Mouse (Mus musculus): ENCODE results near the gene Fars2.

The Fars2 gene

DNA sequence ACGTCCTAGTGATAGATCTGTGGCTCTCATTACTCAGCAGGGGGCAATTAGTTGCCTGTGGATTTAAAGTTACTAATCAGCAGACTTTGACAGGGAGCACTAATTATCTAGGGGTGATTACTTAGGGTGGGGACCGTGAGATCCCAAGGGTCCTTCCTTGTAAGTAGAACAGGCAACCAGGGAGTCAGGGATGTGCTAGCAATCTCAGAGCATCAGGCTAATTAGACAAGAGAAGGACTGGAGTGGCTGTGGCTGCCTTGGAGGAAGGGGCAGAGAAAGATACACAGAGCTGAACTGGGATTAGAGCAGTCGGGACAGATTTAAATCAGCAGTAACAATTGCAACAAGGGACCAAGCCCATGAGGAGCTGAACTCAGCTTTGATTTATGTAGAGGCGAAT lies 471.9 kb downstream of the Fars2 start:
- DNase-seq = no peak

DNA sequence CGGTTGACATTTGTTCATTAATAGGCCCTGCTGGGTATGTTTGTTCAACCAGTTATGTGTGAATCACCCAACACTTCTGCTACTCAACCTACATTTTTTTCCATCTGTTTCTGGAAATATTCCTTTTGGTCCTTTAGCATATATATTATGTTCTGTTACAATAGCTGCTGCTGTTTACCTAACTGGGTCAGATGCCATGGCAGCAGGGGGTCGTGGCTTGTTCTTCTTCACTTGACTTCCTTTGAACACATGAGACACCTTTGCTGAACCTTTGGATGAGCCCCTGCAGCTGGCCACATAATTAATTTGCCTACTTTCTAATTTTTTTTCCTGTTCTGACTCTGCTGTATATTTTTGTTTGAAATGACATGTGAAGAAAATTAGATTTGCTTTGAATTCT lies 475.1 kb downstream of the Fars2 start:
- no peak for DNase-seq

- no peak for DNase-seq
Measured at GRCm38 (mm10) chr13:36606717-36607116, 489.5 kb downstream of the Fars2 start.

GRCm38 (mm10) chr13:36607871-36608270 lies 490.7 kb downstream of the Fars2 start:
- peak; percentile 81 to 83 for DNase-seq

DNA sequence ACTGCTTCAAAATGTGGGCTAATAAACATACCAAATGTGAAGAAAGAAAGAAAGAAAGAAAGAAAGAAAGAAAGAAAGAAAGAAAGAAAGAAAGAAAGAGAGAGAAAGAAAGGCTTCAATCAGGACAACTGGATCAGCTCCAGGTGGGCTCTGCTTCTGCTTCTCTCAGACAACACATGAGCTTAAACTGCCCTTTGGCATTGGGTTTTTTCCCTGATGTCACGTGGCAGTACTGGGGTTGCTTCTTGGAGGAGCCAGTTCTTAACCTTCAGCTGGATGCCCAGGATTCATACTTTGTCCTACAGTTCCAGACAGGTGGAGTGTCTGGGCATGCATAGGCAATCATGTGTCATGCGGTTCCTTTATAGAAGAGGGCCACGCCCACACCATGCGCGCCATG lies 493.2 kb downstream of the Fars2 start:
- peak; percentile 76 to 80 for DNase-seq

- DNase-seq = no peak
Measured at GRCm38 (mm10) chr13:36612785-36613750, 495.9 kb downstream of the Fars2 start.

DNA sequence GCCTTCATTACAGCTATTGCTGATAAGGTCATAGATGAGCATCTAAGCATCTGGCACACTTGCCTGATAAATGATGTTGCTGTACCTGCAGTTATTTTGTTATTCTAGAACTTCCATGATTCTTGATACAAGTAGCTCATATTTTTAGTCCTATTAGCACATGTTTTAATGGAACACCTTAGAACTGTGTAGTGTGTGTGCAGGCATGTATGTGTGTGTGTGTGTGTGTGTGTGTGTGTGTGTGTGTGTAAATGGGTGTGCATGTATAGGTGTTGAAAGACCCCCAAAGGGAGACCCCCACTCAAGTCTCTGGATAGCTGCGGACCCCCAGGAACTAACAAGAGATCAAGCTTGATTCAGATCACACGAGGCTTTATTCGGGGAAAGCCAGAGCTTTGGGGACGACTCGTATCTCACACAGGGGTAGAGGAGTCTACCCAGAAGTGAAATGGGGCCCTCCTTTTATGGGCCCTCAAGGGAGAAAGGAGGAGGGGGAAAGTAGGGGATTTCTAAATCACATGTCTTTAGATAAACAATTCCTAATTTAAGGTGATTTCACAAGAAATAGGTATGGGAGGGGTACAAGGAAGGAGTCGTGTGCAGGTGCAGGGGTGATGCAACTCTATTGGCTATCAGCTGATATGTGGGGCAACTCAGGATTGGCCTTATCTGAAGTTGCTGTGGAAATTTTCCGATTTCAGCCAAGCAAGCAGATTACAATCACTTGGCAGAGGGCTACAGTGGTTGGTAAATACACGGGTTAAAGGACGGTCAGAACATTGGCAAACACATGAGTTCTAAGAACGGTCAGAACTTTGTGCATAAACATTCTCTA lies 503.5 kb downstream of the Fars2 start:
- peak; percentile 22 to 77 for DNase-seq

DNA sequence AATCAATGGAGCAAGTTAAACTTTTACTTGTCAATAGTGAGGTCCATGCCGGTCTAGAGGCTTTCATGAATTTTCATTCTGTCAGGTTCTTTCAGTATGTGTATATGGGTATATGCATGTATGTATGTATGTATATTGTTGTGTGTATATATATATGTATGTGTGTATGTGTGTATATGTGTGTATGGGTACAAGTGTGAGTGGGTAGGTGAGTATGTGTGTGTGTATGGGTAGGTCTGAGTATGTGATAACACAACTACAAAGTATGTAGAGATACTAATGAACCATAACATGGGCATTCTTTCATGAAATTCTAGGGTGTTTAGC lies 504.1 kb downstream of the Fars2 start:
- no peak for DNase-seq

- DNase-seq = peak in 1 of 2 experiments; percentile 1
Measured at GRCm38 (mm10) chr13:36623556-36623955, 506.3 kb downstream of the Fars2 start.

GRCm38 (mm10) chr13:36629154-36629553 lies 511.9 kb downstream of the Fars2 start:
- no peak for DNase-seq

DNA sequence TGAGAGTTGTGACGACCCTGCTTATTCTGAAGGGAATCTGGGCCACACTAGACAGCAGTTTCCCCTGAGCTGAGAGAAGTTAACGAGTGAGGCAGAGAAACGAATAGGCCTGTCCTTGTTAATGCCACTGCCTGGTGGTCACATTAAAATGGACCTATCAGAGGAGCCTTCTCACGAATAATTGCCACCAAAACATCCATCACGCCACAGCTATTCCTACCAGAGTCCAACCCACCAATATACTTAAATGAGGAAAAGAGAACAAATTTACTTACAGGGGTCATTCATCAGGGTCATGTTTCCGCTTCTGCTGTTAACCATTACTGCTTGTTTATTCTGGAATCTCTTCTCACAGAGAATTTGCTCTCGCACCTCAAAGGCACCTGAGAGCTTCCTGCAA lies 531.0 kb downstream of the Fars2 start:
- no peak for DNase-seq

- DNase-seq = no peak
Measured at GRCm38 (mm10) chr13:36654251-36654650, 537.0 kb downstream of the Fars2 start.

DNA sequence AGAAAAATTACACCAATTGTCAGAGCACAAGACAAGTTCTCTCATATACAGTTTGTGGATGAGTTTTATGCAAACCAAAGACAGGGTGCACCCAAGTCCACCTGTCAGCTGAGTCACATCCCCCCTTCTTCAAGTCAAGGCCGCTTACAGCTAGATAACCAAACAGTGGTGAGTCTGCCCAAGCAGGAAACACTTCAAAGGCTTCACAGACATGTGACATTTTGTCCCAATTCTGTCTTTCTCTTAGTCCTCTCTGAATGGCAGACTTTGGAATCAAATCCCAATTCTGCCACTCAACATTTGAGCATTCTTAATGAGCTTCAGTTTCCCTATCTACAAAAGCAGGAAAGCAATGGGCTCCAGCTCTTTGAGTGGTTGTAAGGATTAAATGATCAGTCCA lies 562.1 kb downstream of the Fars2 start:
- DNase-seq = no peak

DNA sequence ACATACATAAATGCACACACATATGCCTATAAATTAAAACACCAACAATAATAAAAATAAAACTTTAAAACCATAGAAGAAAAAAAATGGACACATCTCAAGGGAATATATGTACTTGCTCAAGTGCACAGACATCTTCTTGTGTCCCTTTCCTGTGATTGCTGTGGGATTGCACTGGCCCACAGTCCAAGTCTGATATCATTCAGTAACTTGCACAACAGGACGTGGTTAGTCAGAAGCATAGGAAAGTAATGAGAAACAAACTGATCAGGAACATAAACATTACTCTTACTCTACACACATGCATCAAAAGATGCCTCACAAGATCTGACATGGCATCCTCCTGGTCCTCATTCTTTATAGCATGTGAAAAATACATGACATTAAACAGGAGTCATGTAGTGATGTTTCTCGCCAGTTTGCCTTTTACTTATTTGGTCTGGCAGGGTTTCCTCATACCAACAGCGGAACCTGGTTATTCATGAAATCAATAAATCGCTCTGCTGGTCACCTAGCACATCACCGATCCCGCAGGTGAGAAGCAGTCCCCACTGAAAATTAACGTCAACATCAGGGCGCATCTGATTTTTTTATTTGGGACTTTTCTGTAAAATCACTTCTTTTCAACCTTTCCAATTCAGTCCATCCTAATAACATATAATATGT lies 563.6 kb downstream of the Fars2 start:
- no peak for DNase-seq

DNA sequence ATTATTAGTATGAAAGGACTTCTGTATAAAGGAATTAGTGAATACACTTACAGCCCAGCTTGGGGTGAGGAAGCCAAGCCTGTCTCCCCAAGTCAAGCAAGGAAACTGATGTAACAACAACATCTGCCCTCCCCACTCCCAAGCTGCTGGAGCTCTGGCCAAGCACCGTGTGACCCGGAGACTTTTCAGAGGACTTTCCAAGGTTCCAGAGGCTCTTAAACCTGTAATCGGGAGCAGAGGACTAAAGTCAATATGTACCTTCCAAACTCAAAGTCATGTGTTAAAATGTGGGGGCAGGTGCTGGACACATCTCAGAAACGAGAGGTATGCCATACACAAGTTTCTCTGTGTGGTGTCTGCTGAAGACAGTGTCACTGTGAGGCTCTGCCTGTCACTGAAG lies 566.4 kb downstream of the Fars2 start:
- DNase-seq = no peak

DNA sequence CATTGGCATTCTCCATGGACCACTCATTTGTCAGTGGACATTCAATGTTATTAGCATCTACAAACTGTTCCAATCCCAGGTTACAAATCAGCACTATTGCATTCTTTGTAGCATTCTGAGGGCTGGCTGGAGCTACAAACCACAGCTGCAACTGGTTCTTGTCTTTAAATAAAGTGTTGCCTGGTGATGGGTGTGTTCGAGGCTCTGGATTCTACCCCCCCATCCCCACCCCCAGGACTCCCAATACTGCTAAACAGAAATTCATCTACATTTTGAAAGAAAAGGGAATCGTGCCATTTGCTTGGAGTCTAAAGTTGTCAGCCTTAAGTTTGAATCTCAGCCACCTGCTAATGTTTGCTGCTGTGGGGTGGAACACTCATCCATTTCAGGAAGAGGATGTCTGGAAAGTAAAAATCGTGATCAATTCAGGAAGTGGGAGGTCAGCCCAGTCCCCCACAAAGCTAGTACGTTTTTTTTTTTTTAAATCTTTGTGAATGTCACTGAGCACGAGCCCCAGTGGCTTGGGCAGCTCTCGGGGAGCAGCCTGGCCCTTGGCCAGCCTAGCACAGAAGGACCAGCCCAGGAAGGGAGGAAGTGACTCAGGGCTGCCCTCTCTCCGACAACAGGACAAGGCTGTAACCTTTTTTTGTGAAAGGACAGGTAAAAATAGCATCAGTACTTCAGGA lies 578.4 kb downstream of the Fars2 start:
- DNase-seq = peak; percentile 21 to 34

DNA sequence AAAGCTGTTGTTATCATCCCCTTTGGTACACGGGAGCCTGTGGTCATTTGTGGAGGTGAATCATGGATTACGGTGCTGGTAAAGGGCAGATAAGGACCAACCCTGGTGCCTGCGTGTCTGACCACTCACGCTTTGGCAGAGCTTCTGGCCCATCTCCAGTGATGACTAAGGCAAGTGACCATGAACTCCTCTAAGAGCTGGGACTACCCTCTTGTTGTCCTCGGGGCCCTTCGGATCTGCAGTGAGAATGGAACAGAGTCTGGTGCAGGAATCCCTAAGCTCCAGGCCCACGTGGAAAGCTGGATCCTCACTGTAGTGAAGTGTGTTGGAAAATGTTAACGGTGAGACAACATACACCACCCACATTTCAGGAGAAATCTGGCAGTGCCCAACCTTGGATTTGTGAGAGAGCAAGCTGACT lies 579.1 kb downstream of the Fars2 start:
- DNase-seq = peak; percentile 21 to 28

DNA sequence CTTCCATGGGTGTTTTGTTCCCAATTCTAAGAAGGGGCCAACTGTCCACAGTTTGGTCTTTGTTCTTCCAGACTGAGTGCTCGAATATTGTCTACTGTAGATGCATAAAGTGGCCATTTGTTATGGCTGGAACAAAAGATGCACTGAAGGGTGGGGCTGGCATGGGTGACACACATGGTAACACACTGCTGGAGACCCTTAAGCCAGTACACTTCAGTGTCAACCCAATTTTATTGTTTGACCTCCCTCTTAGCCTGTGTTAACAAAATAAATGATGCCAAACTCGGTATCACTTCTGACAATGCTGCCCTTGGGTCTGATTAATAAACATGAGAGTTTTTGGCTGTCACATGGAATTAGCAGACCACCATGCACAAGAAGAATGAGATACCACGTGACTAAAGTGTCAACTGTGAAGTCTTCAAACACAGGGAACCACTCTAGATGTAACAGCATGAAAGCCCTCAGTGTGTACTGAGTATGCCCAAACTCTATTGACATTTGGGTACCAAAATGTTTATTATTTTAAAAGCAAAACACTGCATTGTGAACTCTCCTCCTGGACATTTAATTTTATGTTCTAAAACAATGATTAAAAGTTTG lies 590.0 kb downstream of the Fars2 start:
- DNase-seq = no peak

- DNase-seq = no peak
Measured at GRCm38 (mm10) chr13:36714101-36714500, 596.9 kb downstream of the Fars2 start.

- DNase-seq = no peak
Measured at GRCm38 (mm10) chr13:36716708-36717107, 599.5 kb downstream of the Fars2 start.

DNA sequence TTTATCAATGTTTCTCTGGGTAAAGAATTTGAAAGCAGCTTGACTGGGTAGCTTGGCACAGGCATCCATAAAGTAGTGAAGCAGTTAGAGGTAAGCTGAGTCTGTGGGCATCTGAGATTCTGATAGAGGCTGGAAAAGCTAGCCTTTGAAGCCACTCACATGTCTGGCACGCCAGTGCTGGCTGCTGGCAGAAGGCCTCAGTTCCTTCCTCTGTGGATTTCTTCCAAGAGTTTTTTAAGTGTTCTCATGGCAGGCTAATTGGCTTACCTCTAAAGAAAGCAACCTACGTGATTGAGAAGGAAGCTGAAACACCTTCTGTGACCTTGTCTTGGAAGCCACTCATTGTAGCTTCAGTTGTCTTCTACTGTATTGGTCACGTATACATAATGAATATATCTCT lies 600.2 kb downstream of the Fars2 start:
- DNase-seq = no peak

Data from kidney, postnatal 36 days (tissue).